Mouse (Mus musculus): ENCODE measurements around the gene Cope. TPM values are rescaled to one million over a fixed set of nuclear protein-coding genes. Genes with fewer than 3 reads are reported as not detected.

Gene Cope
- polyA plus RNA-seq, 2 experiments = 371 to 379 TPM

GRCm38 (mm10) chr8:70300881-70301280, 1.4 kb upstream of the Cope start:
- 93% methylated on average over 3 of the region's 3 CpGs for WGBS
- no peaks in the 10 kb centered on the region for H3K9me3 ChIP-seq (ENCODE audit: control insufficient read depth, low read length)
- no peak overlapping the region for H3K27ac ChIP-seq (replicated peaks; ENCODE audit: low read depth, low read length)
- DNase-seq (ENCODE audit: low spot score) (no peak), ATAC-seq (ENCODE audit: low FRiP score, low read depth) (no peak)
- H3K9ac ChIP-seq (ENCODE audit: low read depth, low read length, severe bottlenecking) = no peak overlapping the region
- no peak overlapping the region for H3K4me3 ChIP-seq (replicated peaks; ENCODE audit: low read length)
- no peak for TF ChIP-seq POLR2A (IDR thresholded peaks at IDR 0.05; ENCODE audit: borderline replicate concordance, extremely low read depth, insufficient read depth, insufficient read length)
- H3K36me3 ChIP-seq (ENCODE audit: control insufficient read depth, insufficient read depth, low read length) = peaks cover 56% of the 10 kb centered on the region
- peaks cover 14% of the 10 kb centered on the region for H3K4me1 ChIP-seq (ENCODE audit: control insufficient read depth, insufficient read depth, low read length)
- no peaks in the 10 kb centered on the region for H3K27me3 ChIP-seq (ENCODE audit: control insufficient read depth, insufficient read depth, low read length)
- no peak overlapping the region for H3K4me2 ChIP-seq (replicated peaks; ENCODE audit: low read depth, low read length, severe bottlenecking)

- no peak for ATAC-seq (ENCODE audit: low FRiP score, low read depth)
- Histone ChIP-seq H3K4me2 (replicated peaks; ENCODE audit: low read depth, low read length, severe bottlenecking) (peak overlapping the region; percentile 77), H3K4me1 (ENCODE audit: control insufficient read depth, insufficient read depth, low read length) (peaks cover 14% of the 10 kb centered on the region), H3K9me3 (ENCODE audit: control insufficient read depth, low read length) (no peaks in the 10 kb centered on the region), H3K36me3 (ENCODE audit: control insufficient read depth, insufficient read depth, low read length) (peaks cover 56% of the 10 kb centered on the region), H3K27me3 (ENCODE audit: control insufficient read depth, insufficient read depth, low read length) (no peaks in the 10 kb centered on the region), H3K4me3 (replicated peaks; ENCODE audit: low read length) (peak overlapping the region; percentile 91), H3K27ac (replicated peaks; ENCODE audit: low read depth, low read length) (peak overlapping the region; percentile 82; the same call in 1 of the 2 replicates), H3K9ac (ENCODE audit: low read depth, low read length, severe bottlenecking) (peak overlapping the region; percentile 72)
- TF ChIP-seq POLR2A (IDR thresholded peaks at IDR 0.05; ENCODE audit: borderline replicate concordance, extremely low read depth, insufficient read depth, insufficient read length) = no peak
- 5% methylated on average over 16 of the region's 16 CpGs for WGBS
- DNase-seq (ENCODE audit: low spot score) = no peak
Measured at GRCm38 (mm10) chr8:70302901-70303300, 583 bp downstream of the Cope start.

- Histone ChIP-seq H3K9ac (ENCODE audit: low read depth, low read length, severe bottlenecking) (no peak overlapping the region), H3K36me3 (ENCODE audit: control insufficient read depth, insufficient read depth, low read length) (peaks cover 91% of the 10 kb centered on the region), H3K27me3 (ENCODE audit: control insufficient read depth, insufficient read depth, low read length) (no peaks in the 10 kb centered on the region), H3K4me1 (ENCODE audit: control insufficient read depth, insufficient read depth, low read length) (peaks cover 1% of the 10 kb centered on the region; the same call in 1 of the 2 replicates), H3K4me3 (replicated peaks; ENCODE audit: low read length) (no peak overlapping the region), H3K27ac (replicated peaks; ENCODE audit: low read depth, low read length) (no peak overlapping the region), H3K9me3 (ENCODE audit: control insufficient read depth, low read length) (no peaks in the 10 kb centered on the region), H3K4me2 (replicated peaks; ENCODE audit: low read depth, low read length, severe bottlenecking) (no peak overlapping the region)
- WGBS = 25% methylated on average over 2 of the region's 2 CpGs
- DNase-seq (ENCODE audit: low spot score) (no peak), ATAC-seq (ENCODE audit: low FRiP score, low read depth) (no peak)
- no peak for TF ChIP-seq POLR2A (IDR thresholded peaks at IDR 0.05; ENCODE audit: borderline replicate concordance, extremely low read depth, insufficient read depth, insufficient read length)
Measured at GRCm38 (mm10) chr8:70309311-70309710, 7.0 kb downstream of the Cope start.

GRCm38 (mm10) chr8:70313399-70313798, 11.1 kb downstream of the Cope start:
- no peak for ATAC-seq (ENCODE audit: low FRiP score, low read depth)
- no peak overlapping the region for H3K4me3 ChIP-seq (replicated peaks; ENCODE audit: low read length)
- no peaks in the 10 kb centered on the region for H3K27me3 ChIP-seq (ENCODE audit: control insufficient read depth, insufficient read depth, low read length)
- peaks cover 55% of the 10 kb centered on the region for H3K36me3 ChIP-seq (ENCODE audit: control insufficient read depth, insufficient read depth, low read length)
- H3K27ac ChIP-seq (replicated peaks; ENCODE audit: low read depth, low read length) = no peak overlapping the region
- 85% methylated on average over 2 of the region's 2 CpGs for WGBS
- no peaks in the 10 kb centered on the region for H3K9me3 ChIP-seq (ENCODE audit: control insufficient read depth, low read length)
- no peak for DNase-seq (ENCODE audit: low spot score)
- TF ChIP-seq POLR2A (IDR thresholded peaks at IDR 0.05; ENCODE audit: borderline replicate concordance, extremely low read depth, insufficient read depth, insufficient read length) = no peak
- H3K9ac ChIP-seq (ENCODE audit: low read depth, low read length, severe bottlenecking) = no peak overlapping the region
- H3K4me1 ChIP-seq (ENCODE audit: control insufficient read depth, insufficient read depth, low read length) = peaks cover 22% of the 10 kb centered on the region
- H3K4me2 ChIP-seq (replicated peaks; ENCODE audit: low read depth, low read length, severe bottlenecking) = no peak overlapping the region

- DNase-seq (ENCODE audit: low spot score) (peak; percentile 79), ATAC-seq (ENCODE audit: low FRiP score, low read depth) (peak; percentile 77)
Measured at GRCm38 (mm10) chr8:70315624-70316510, 13.5 kb downstream of the Cope start, which contains the start of gene Cers1. Gene Cers1, plus strand, starts transcription at chr8:70315775.

More at GRCm38 (mm10) chr8:70315624-70316510, 13.5 kb downstream of the Cope start, which contains the start of gene Cers1:
- 4% methylated on average over 57 of the region's 66 CpGs for WGBS
- Histone ChIP-seq H3K9me3 (ENCODE audit: control insufficient read depth, low read length) (no peaks in the 10 kb centered on the region), H3K4me1 (ENCODE audit: control insufficient read depth, insufficient read depth, low read length) (peaks cover 22% of the 10 kb centered on the region), H3K9ac (ENCODE audit: low read depth, low read length, severe bottlenecking) (peak within 1 kb of the TSS; percentile 66), H3K27ac (replicated peaks; ENCODE audit: low read depth, low read length) (peak within 1 kb of the TSS; percentile 73), H3K4me2 (replicated peaks; ENCODE audit: low read depth, low read length, severe bottlenecking) (peak within 1 kb of the TSS; percentile 75), H3K36me3 (ENCODE audit: control insufficient read depth, insufficient read depth, low read length) (peaks cover 38% of the 10 kb centered on the region), H3K4me3 (replicated peaks; ENCODE audit: low read length) (peak within 1 kb of the TSS; percentile 54), H3K27me3 (ENCODE audit: control insufficient read depth, insufficient read depth, low read length) (no peaks in the 10 kb centered on the region)
- 0 out of 2 replicates have a peak, but pooled peaks have one; percentile 34 for TF ChIP-seq POLR2A (IDR thresholded peaks at IDR 0.05; ENCODE audit: borderline replicate concordance, extremely low read depth, insufficient read depth, insufficient read length)

Data from limb, embryonic 14.5 days (tissue).